Comparison of ENCODE assay signal across 19 mouse cellular contexts in the genomic region with DNA sequence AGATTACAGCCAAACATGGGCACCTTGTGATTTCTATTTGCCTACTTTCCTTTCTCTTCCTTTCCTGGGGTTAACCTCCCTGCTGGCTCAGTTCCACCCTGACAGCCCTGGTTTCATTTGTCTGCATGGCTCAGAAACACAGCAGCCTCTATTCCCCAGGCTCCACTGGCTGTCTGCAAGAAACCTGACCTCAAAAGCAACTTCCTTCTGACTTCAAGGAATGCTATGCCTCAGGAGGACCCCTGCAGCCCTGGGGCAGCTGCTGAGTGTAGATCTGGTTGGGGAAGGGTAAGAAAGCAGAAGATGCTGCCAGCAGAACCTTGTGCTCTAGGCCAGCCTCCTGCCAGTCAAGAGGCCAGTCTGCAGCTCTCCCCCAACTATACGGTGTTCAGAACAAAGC.
DNase-seq lines count a peak whose midpoint lies in the region; ATAC-seq lines count a peak whose summit lies in the region.
"Had no signal": no experiment of that assay in that cellular context is flagged by ENCODE, and none has a peak within 500 bp of the region (broad histone marks: within the 10 kb centered on the region; RNA-seq: fewer than 3 reads in every experiment).

No protein-coding gene starts in this region.

- H3K4me2 ChIP-seq in limb, embryonic 11.5 days (ENCODE audit: low read depth, severe bottlenecking): no peak overlapping the region
- H3K4me2 ChIP-seq: embryonic facial prominence, embryonic 15.5 days; limb, embryonic 12.5 days; liver, embryonic 12.5 days had no signal

- H3K27ac ChIP-seq in limb, embryonic 11.5 days (replicated peaks; ENCODE audit: low read depth, low read length): no peak overlapping the region
- H3K27ac ChIP-seq in limb, embryonic 10.5 days: no peak overlapping the region; the same call in 1 of the 2 replicates
- H3K27ac ChIP-seq: embryonic facial prominence, embryonic 15.5 days; heart, embryonic 10.5 days; left cerebral cortex, adult 2 months; limb, embryonic 12.5 days; liver, embryonic 12.5 days had no signal

- WGBS in limb, embryonic 11.5 days: 70% methylated on average over 1 of the region's 1 CpGs
- WGBS in limb, embryonic 10.5 days: 71% methylated on average over 1 of the region's 1 CpGs

- H3K36me3 ChIP-seq in limb, embryonic 11.5 days (ENCODE audit: control insufficient read depth, insufficient read depth, low read length): no peaks in the 10 kb centered on the region
- H3K36me3 ChIP-seq in limb, embryonic 10.5 days: no peaks in the 10 kb centered on the region
- H3K36me3 ChIP-seq: embryonic facial prominence, embryonic 15.5 days; heart, embryonic 10.5 days; limb, embryonic 12.5 days; liver, embryonic 12.5 days had no signal

- H3K4me1 ChIP-seq in limb, embryonic 11.5 days (ENCODE audit: control insufficient read depth, insufficient read depth, low read length): no peaks in the 10 kb centered on the region
- peaks cover 11% of the 10 kb centered on the region for H3K4me1 ChIP-seq in limb, embryonic 10.5 days
- H3K4me1 ChIP-seq: heart, embryonic 10.5 days; liver, embryonic 12.5 days; megakaryocyte, embryonic 14.5 days had no signal

- no peaks in the 10 kb centered on the region for H3K27me3 ChIP-seq in limb, embryonic 11.5 days (ENCODE audit: control insufficient read depth, insufficient read depth, low read length)
- H3K27me3 ChIP-seq in limb, embryonic 10.5 days (ENCODE audit: low read depth, poor library complexity, severe bottlenecking): no peaks in the 10 kb centered on the region
- H3K27me3 ChIP-seq: embryonic facial prominence, embryonic 15.5 days; limb, embryonic 12.5 days; liver, embryonic 12.5 days; megakaryocyte, embryonic 14.5 days had no signal

- no peak overlapping the region for H3K4me3 ChIP-seq in limb, embryonic 11.5 days (ENCODE audit: low read depth, low read length)
- no peak overlapping the region for H3K4me3 ChIP-seq in limb, embryonic 10.5 days
- H3K4me3 ChIP-seq: embryonic facial prominence, embryonic 15.5 days; heart, embryonic 10.5 days; left cerebral cortex, adult 2 months; limb, embryonic 12.5 days; liver, embryonic 12.5 days; megakaryocyte, embryonic 14.5 days had no signal

- no peak for ATAC-seq in limb, embryonic 11.5 days (ENCODE audit: insufficient number of reproducible peaks, low FRiP score, low TSS enrichment, low read depth)
- ATAC-seq: forebrain, embryonic 16.5 days; hindbrain, embryonic 16.5 days; liver, embryonic 12.5 days had no signal

- H3K9ac ChIP-seq in limb, embryonic 11.5 days (ENCODE audit: low read length): no peak overlapping the region
- H3K9ac ChIP-seq: embryonic facial prominence, embryonic 15.5 days; limb, embryonic 12.5 days; liver, embryonic 12.5 days had no signal

- no peaks in the 10 kb centered on the region for H3K9me3 ChIP-seq in limb, embryonic 11.5 days (ENCODE audit: control insufficient read depth, low read length)
- no peaks in the 10 kb centered on the region for H3K9me3 ChIP-seq in limb, embryonic 10.5 days (replicated peaks)
- H3K9me3 ChIP-seq: embryonic facial prominence, embryonic 15.5 days; heart, embryonic 10.5 days; limb, embryonic 12.5 days; liver, embryonic 12.5 days had no signal

- DNase-seq in limb, embryonic 11.5 days (ENCODE audit: low spot score): peak; percentile 21
- no peak for DNase-seq in limb, embryonic 10.5 days (ENCODE audit: low spot score)
- peak; percentile 9 for DNase-seq in brain, adult 2 months (ENCODE audit: low read depth, low spot score)
- DNase-seq in embryo, embryonic 11 days: peak; percentile 40
- peak; percentile 7 for DNase-seq in forelimb bud, embryonic 11.5 days (ENCODE audit: low read depth, low spot score)
- no peak for DNase-seq in adrenal gland, adult 18-20 months (ENCODE audit: low spot score in 2 of 2)
- no peak for DNase-seq in spleen, adult 18-20 months
- DNase-seq: adrenal gland, adult 8-10 months; kidney, adult 18-20 months; kidney, postnatal 36 days; lung, adult 2 months had no signal

Comparison
In these comparisons a context has a peak if more than half of its experiments do, and no peak if none do; other contexts are left out.
1. DNase-seq: peak in limb, embryonic 11.5 days (single experiment), brain, adult 2 months (single experiment), embryo, embryonic 11 days (single experiment) and forelimb bud, embryonic 11.5 days (single experiment); none in limb, embryonic 10.5 days (single experiment), adrenal gland, adult 18-20 months (0 of 2) and spleen, adult 18-20 months (0 of 2).